In the genomic region with DNA sequence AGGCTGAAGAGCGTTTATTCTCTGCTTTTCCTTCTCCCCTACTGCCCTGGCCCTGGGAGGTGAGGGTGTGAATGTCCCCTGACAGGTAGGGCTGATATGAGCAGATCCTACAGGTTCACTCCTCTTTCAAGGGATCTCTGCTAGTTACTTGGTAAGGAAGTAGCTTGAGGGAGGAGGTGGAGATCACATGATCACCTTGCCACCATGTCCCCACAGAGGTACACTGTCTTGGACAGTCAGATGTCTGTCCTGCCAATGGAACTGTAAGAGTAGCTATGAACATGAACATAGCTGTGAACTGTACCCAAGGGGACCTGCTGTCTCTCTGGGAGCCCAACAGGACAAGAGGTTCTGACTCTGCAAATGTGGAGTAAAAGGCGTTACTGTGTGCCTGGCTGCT, we compare ENCODE assay signal across 30 mouse cellular contexts. TPM values are rescaled to one million over a fixed set of nuclear protein-coding genes. Genes with fewer than 3 reads are reported as not detected.
A peak's percentile ranks its signal among the peaks of the same experiment; 100 is the strongest.
DNase-seq lines count a peak whose midpoint lies in the region; ATAC-seq lines count a peak whose summit lies in the region.
"Had no signal": no experiment of that assay in that cellular context is flagged by ENCODE, and none has a peak within 500 bp of the region (broad histone marks: within the 10 kb centered on the region; RNA-seq: fewer than 3 reads in every experiment).

No protein-coding gene starts in this region.

- DNase-seq in cerebellum, postnatal 25 days = peak; percentile 34 to 48
- no peak for DNase-seq in cerebellum, adult 18-20 months
- no peak for DNase-seq in hindbrain, embryonic 11.5 days (ENCODE audit: low spot score)
- no peak for DNase-seq in neural tube, embryonic 10.5 days (ENCODE audit: extremely low spot score, low spot score)
- DNase-seq: adrenal gland, postnatal 36 days; gastrocnemius, postnatal 10 days; heart, postnatal 10 days; kidney, adult 11 months; kidney, postnatal 36 days; left cerebral cortex, postnatal 4 days; lung, postnatal 36 days; right cerebral cortex, postnatal 14 days; thymus, adult 2 months had no signal

- H3K36me3 ChIP-seq in hindbrain, embryonic 15.5 days = no peaks in the 10 kb centered on the region
- H3K36me3 ChIP-seq in hindbrain, embryonic 11.5 days (ENCODE audit: control insufficient read depth, insufficient read depth, low read length) = no peaks in the 10 kb centered on the region
- no peaks in the 10 kb centered on the region for H3K36me3 ChIP-seq in neural tube, embryonic 13.5 days
- H3K36me3 ChIP-seq in neural tube, embryonic 15.5 days = no peaks in the 10 kb centered on the region
- H3K36me3 ChIP-seq: embryonic facial prominence, embryonic 12.5 days; heart, embryonic 12.5 days; kidney, embryonic 15.5 days; limb, embryonic 15.5 days; lung, embryonic 15.5 days had no signal

- H3K4me2 ChIP-seq in hindbrain, embryonic 15.5 days = peak overlapping the region; percentile 74
- no peak overlapping the region for H3K4me2 ChIP-seq in hindbrain, embryonic 11.5 days (replicated peaks; ENCODE audit: low read depth, low read length)
- H3K4me2 ChIP-seq in neural tube, embryonic 13.5 days = peak overlapping the region; percentile 59
- H3K4me2 ChIP-seq in neural tube, embryonic 15.5 days = peak overlapping the region; percentile 60
- H3K4me2 ChIP-seq: embryonic facial prominence, embryonic 12.5 days; heart, embryonic 12.5 days; kidney, embryonic 15.5 days; limb, embryonic 15.5 days; lung, embryonic 15.5 days had no signal

- peak overlapping the region; percentile 59 for H3K4me3 ChIP-seq in hindbrain, embryonic 15.5 days
- no peak overlapping the region for H3K4me3 ChIP-seq in hindbrain, embryonic 11.5 days (ENCODE audit: low read depth, low read length)
- H3K4me3 ChIP-seq in neural tube, embryonic 13.5 days = no peak overlapping the region
- 0 out of 2 replicates have a peak overlapping the region, but pooled peaks have one; percentile 51 for H3K4me3 ChIP-seq in neural tube, embryonic 15.5 days (replicated peaks)
- H3K4me3 ChIP-seq: embryonic facial prominence, embryonic 12.5 days; heart, embryonic 12.5 days; kidney, embryonic 15.5 days; limb, embryonic 15.5 days; lung, embryonic 15.5 days; myocyte had no signal

- no peaks in the 10 kb centered on the region for H3K27me3 ChIP-seq in hindbrain, embryonic 15.5 days
- H3K27me3 ChIP-seq in hindbrain, embryonic 11.5 days (ENCODE audit: control insufficient read depth, insufficient read depth, low read length) = peaks cover 8% of the 10 kb centered on the region
- peaks cover 25% of the 10 kb centered on the region for H3K27me3 ChIP-seq in neural tube, embryonic 13.5 days
- H3K27me3 ChIP-seq in neural tube, embryonic 15.5 days (replicated peaks) = 0 out of 2 replicates have a peak, but pooled peaks cover 4% of the 10 kb centered on the region

- no peak overlapping the region for H3K27ac ChIP-seq in hindbrain, embryonic 15.5 days (replicated peaks)
- H3K27ac ChIP-seq in hindbrain, embryonic 11.5 days (ENCODE audit: low read depth, low read length) = no peak overlapping the region
- H3K27ac ChIP-seq in neural tube, embryonic 13.5 days (replicated peaks) = no peak overlapping the region
- no peak overlapping the region for H3K27ac ChIP-seq in neural tube, embryonic 15.5 days (replicated peaks)
- H3K27ac ChIP-seq: embryonic facial prominence, embryonic 12.5 days; forebrain, embryonic 13.5 days; kidney, embryonic 15.5 days; limb, embryonic 15.5 days; liver, embryonic 14.5 days; lung, embryonic 15.5 days; stomach, postnatal 0 days had no signal

- ATAC-seq in hindbrain, embryonic 15.5 days (ENCODE audit: low FRiP score, low read depth) = no peak
- no peak for ATAC-seq in hindbrain, embryonic 11.5 days (ENCODE audit: low FRiP score)
- ATAC-seq in neural tube, embryonic 13.5 days (ENCODE audit: low read depth) = no peak
- ATAC-seq in neural tube, embryonic 15.5 days (ENCODE audit: low FRiP score) = no peak
- no peak for ATAC-seq in erythroid progenitor cell, adult 5-6 weeks (replicated peaks; ENCODE audit: low FRiP score, poor library complexity, severe bottlenecking)
- ATAC-seq: forebrain, embryonic 13.5 days had no signal

- WGBS in hindbrain, embryonic 15.5 days = 79% methylated on average over 2 of the region's 2 CpGs
- WGBS in hindbrain, embryonic 11.5 days = 71% methylated on average over 2 of the region's 2 CpGs
- WGBS in neural tube, embryonic 13.5 days = 80% methylated on average over 2 of the region's 2 CpGs
- 73% methylated on average over 2 of the region's 2 CpGs for WGBS in neural tube, embryonic 15.5 days

- H3K4me1 ChIP-seq in hindbrain, embryonic 15.5 days (replicated peaks) = peaks cover 23% of the 10 kb centered on the region
- peaks cover 4% of the 10 kb centered on the region; the same call in 1 of the 2 replicates for H3K4me1 ChIP-seq in hindbrain, embryonic 11.5 days (replicated peaks; ENCODE audit: control insufficient read depth, insufficient read depth, low read length)
- peaks cover 22% of the 10 kb centered on the region for H3K4me1 ChIP-seq in neural tube, embryonic 13.5 days (replicated peaks)
- H3K4me1 ChIP-seq in neural tube, embryonic 15.5 days = peaks cover 23% of the 10 kb centered on the region
- H3K4me1 ChIP-seq: lung, embryonic 15.5 days had no signal

- no peaks in the 10 kb centered on the region for H3K9me3 ChIP-seq in hindbrain, embryonic 15.5 days
- no peaks in the 10 kb centered on the region for H3K9me3 ChIP-seq in hindbrain, embryonic 11.5 days (ENCODE audit: control insufficient read depth, low read length)
- H3K9me3 ChIP-seq in neural tube, embryonic 13.5 days = no peaks in the 10 kb centered on the region
- no peaks in the 10 kb centered on the region for H3K9me3 ChIP-seq in neural tube, embryonic 15.5 days (replicated peaks)
- H3K9me3 ChIP-seq: embryonic facial prominence, embryonic 12.5 days; forebrain, embryonic 13.5 days; heart, embryonic 12.5 days; kidney, embryonic 15.5 days; limb, embryonic 15.5 days; lung, embryonic 15.5 days had no signal

- H3K9ac ChIP-seq in hindbrain, embryonic 15.5 days = no peak overlapping the region
- H3K9ac ChIP-seq in hindbrain, embryonic 11.5 days (ENCODE audit: low read depth, low read length) = no peak overlapping the region
- 0 out of 2 replicates have a peak overlapping the region, but pooled peaks have one; percentile 22 for H3K9ac ChIP-seq in neural tube, embryonic 13.5 days
- H3K9ac ChIP-seq in neural tube, embryonic 15.5 days (replicated peaks) = no peak overlapping the region
- H3K9ac ChIP-seq: embryonic facial prominence, embryonic 12.5 days; forebrain, embryonic 13.5 days; heart, embryonic 12.5 days; kidney, embryonic 15.5 days; limb, embryonic 15.5 days; liver, embryonic 14.5 days; lung, embryonic 15.5 days had no signal

RNA-seq across cellular contexts. Expression of a gene that starts 6.9 kb away (rescaled TPM):
- polyA plus RNA-seq in hindbrain, embryonic 15.5 days (2015; fragmentation: Nextera tagmentation; extraction: Ambion mirVana) = 10.3 and 11.1 TPM in 2 replicates
- 0.66 and 1.4 TPM in 2 replicates for polyA plus RNA-seq in hindbrain, embryonic 11.5 days (2014; fragmentation: Nextera tagmentation; extraction: Ambion mirVana)
- polyA plus RNA-seq in neural tube, embryonic 13.5 days (2015; fragmentation: Nextera tagmentation; extraction: Ambion mirVana) = 6.1 and 7.1 TPM in 2 replicates
- polyA plus RNA-seq in neural tube, embryonic 15.5 days (2015; fragmentation: Nextera tagmentation; extraction: Ambion mirVana) = 10.8 and 12.3 TPM in 2 replicates
- total RNA-seq in erythroid progenitor cell, adult 5-6 weeks (2015; ENCODE audit: low replicate concordance) = not detected in 2 replicates
- 0.53 TPM in 1 of 2 replicates, not detected in the other for total RNA-seq in erythroid progenitor cell, adult 5-6 weeks (2017; ENCODE audit: low replicate concordance)
- total RNA-seq: granulocyte monocyte progenitor cell, adult 5-6 weeks; megakaryocyte-erythroid progenitor cell, adult 5-6 weeks had no signal
- polyA plus RNA-seq: heart, embryonic 12.5 days; limb, embryonic 15.5 days; liver, embryonic 14.5 days; myocyte had no signal

RNA-seq across cellular contexts. Expression of a gene that starts 37.8 kb away (rescaled TPM):
- polyA plus RNA-seq in hindbrain, embryonic 15.5 days (2015; fragmentation: Nextera tagmentation; extraction: Ambion mirVana) = 21.8 and 22.0 TPM in 2 replicates
- polyA plus RNA-seq in hindbrain, embryonic 11.5 days (2014; fragmentation: Nextera tagmentation; extraction: Ambion mirVana) = 0.82 and 0.89 TPM in 2 replicates
- polyA plus RNA-seq in neural tube, embryonic 13.5 days (2015; fragmentation: Nextera tagmentation; extraction: Ambion mirVana) = 17.1 and 23.5 TPM in 2 replicates
- polyA plus RNA-seq in neural tube, embryonic 15.5 days (2015; fragmentation: Nextera tagmentation; extraction: Ambion mirVana) = 18.2 and 19.4 TPM in 2 replicates
- not detected in 2 replicates for total RNA-seq in erythroid progenitor cell, adult 5-6 weeks (2015; ENCODE audit: low replicate concordance)
- not detected in 2 replicates for total RNA-seq in erythroid progenitor cell, adult 5-6 weeks (2017; ENCODE audit: low replicate concordance)
- total RNA-seq: ES-E14; gastrocnemius, postnatal 10 days; granulocyte monocyte progenitor cell, adult 5-6 weeks; heart, postnatal 10 days; megakaryocyte-erythroid progenitor cell, adult 5-6 weeks had no signal
- polyA plus RNA-seq: heart, embryonic 12.5 days; limb, embryonic 15.5 days; liver, embryonic 14.5 days; urinary bladder, adult 2 months had no signal

Comparison
In these comparisons a context has a peak if more than half of its experiments do, and no peak if none do; other contexts are left out.
1. DNase-seq: peak in cerebellum, postnatal 25 days (2 of 2); none in cerebellum, adult 18-20 months (0 of 2), hindbrain, embryonic 11.5 days (single experiment) and neural tube, embryonic 10.5 days (single experiment).
2. H3K4me3 ChIP-seq: peak in hindbrain, embryonic 15.5 days (single experiment) and neural tube, embryonic 15.5 days (single experiment); none in hindbrain, embryonic 11.5 days (single experiment) and neural tube, embryonic 13.5 days (single experiment).